In genomic region chr4:47603847-47604397, GRCm38 (mm10) we compare ENCODE assay signal across 9 mouse cellular contexts.
DNase-seq lines count a peak whose midpoint lies in the region; ATAC-seq and TF ChIP-seq lines count a peak whose summit lies in the region.
"Had no signal": no experiment of that assay in that cellular context is flagged by ENCODE, and none has a peak within 500 bp of the region (broad histone marks: within the 10 kb centered on the region; RNA-seq: fewer than 3 reads in every experiment).

No protein-coding gene starts in this region.

- H3K27ac ChIP-seq in forebrain, embryonic 16.5 days (ENCODE audit: low read length), result no peak overlapping the region
- peak overlapping the region; percentile 85 for H3K27ac ChIP-seq in olfactory bulb, adult 2 months (ENCODE audit: insufficient read depth, low read depth, low read length)
- H3K27ac ChIP-seq: liver, embryonic 15.5 days had no signal

- H3K36me3 ChIP-seq in forebrain, embryonic 16.5 days (ENCODE audit: control insufficient read depth, insufficient read depth), result no peaks in the 10 kb centered on the region
- H3K36me3 ChIP-seq: liver, embryonic 15.5 days had no signal

- DNase-seq in left cerebral cortex, adult 11 months (ENCODE audit: low spot score), result peak; percentile 43
- no peak for DNase-seq in left cerebral cortex, postnatal 4 days
- peak; percentile 68 to 72 for DNase-seq in cerebellum, adult 18-20 months
- peak; percentile 47 to 68 for DNase-seq in left cerebral cortex, postnatal 14 days (ENCODE audit: low spot score in 2 of 2)
- DNase-seq in spleen, postnatal 36 days (ENCODE audit: low spot score in 2 of 2), result no peak

- peaks cover 23% of the 10 kb centered on the region for H3K4me1 ChIP-seq in forebrain, embryonic 16.5 days (replicated peaks; ENCODE audit: control insufficient read depth, insufficient read depth, low read length)
- peaks cover 21% of the 10 kb centered on the region for H3K4me1 ChIP-seq in olfactory bulb, adult 2 months (ENCODE audit: control insufficient read depth, insufficient read depth, low read length)
- H3K4me1 ChIP-seq: liver, embryonic 15.5 days had no signal

- ATAC-seq in forebrain, embryonic 16.5 days, result peak; percentile 77
- peak; percentile 83 to 93 for ATAC-seq in hematopoietic stem cell, adult 5-6 weeks (replicated peaks in 1 of 2; ENCODE audit: insufficient read depth in 1 of 2, low FRiP score in 2 of 2, low TSS enrichment in 1 of 2, low read depth in 1 of 2, poor library complexity in 2 of 2, severe bottlenecking in 2 of 2)

- TF ChIP-seq POLR2A in olfactory bulb, adult 2 months (IDR thresholded peaks at IDR 0.05; ENCODE audit: insufficient read depth, low read depth, low read length), result no peak

- 27% methylated on average over 14 of the region's 14 CpGs for WGBS in forebrain, embryonic 16.5 days
- 2% methylated on average over 14 of the region's 14 CpGs for WGBS in olfactory bulb, adult 2 months

- peak overlapping the region; percentile 50 for H3K4me2 ChIP-seq in forebrain, embryonic 16.5 days (ENCODE audit: low read length)
- H3K4me2 ChIP-seq: liver, embryonic 15.5 days had no signal

- no peaks in the 10 kb centered on the region for H3K9me3 ChIP-seq in forebrain, embryonic 16.5 days (ENCODE audit: control insufficient read depth, low read length)
- H3K9me3 ChIP-seq: liver, embryonic 15.5 days had no signal

- intact Hi-C loops in left cerebral cortex, postnatal 4 days (cut with DNase I), result no loop called here
- intact Hi-C loops in left cerebral cortex, postnatal 14 days (cut with DNase I), result loop anchor here (5.0 to 10.0 kb wide), 2 partner anchors 211 to 443 kb away; partner anchors contain the start of gene Nr4a3

- no peaks in the 10 kb centered on the region for H3K27me3 ChIP-seq in forebrain, embryonic 16.5 days (replicated peaks; ENCODE audit: control insufficient read depth, insufficient read depth, low read length)
- H3K27me3 ChIP-seq: liver, embryonic 15.5 days had no signal

- H3K9ac ChIP-seq in forebrain, embryonic 16.5 days (replicated peaks; ENCODE audit: low read depth, low read length), result peak overlapping the region; percentile 46
- H3K9ac ChIP-seq: liver, embryonic 15.5 days had no signal

- H3K4me3 ChIP-seq in forebrain, embryonic 16.5 days (replicated peaks; ENCODE audit: low read length), result peak overlapping the region; percentile 28
- peak overlapping the region; percentile 31 for H3K4me3 ChIP-seq in olfactory bulb, adult 2 months (ENCODE audit: insufficient read depth, low read depth, low read length)
- H3K4me3 ChIP-seq: liver, embryonic 15.5 days had no signal

- TF ChIP-seq CTCF in olfactory bulb, adult 2 months (IDR thresholded peaks at IDR 0.05; ENCODE audit: insufficient read depth, low read depth, low read length), result no peak

Comparison
In these comparisons a context has a peak if more than half of its experiments do, and no peak if none do; other contexts are left out.
1. DNase-seq: peak in left cerebral cortex, adult 11 months (single experiment), cerebellum, adult 18-20 months (2 of 2) and left cerebral cortex, postnatal 14 days (2 of 2); none in left cerebral cortex, postnatal 4 days (single experiment) and spleen, postnatal 36 days (0 of 2).